Comparison of ENCODE assay signal across 13 mouse cellular contexts in the genomic region with DNA sequence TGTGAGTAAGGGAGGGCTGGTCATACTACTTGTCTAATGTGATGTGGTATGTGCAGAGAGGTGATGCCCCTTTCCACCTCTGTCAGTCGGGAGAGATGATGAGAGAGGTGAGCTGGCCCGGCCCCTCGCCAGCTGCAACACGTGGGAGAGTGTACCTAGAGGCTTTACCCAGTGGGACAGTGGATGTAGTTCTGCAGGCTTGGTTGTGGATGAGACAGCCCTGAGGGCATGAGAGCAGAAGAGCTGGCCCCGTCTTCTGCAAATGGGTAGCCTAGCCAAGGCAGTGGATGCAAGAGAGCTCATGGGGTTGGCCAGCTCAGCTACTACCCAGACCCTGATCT.
"Had no signal": no experiment of that assay in that cellular context is flagged by ENCODE, and none has a peak within 500 bp of the region (broad histone marks: within the 10 kb centered on the region; RNA-seq: fewer than 3 reads in every experiment).

No protein-coding gene starts in this region.

- H3K27me3 ChIP-seq: kidney, embryonic 15.5 days; limb, embryonic 13.5 days; neural tube, embryonic 13.5 days had no signal

- H3K36me3 ChIP-seq: kidney, embryonic 15.5 days; limb, embryonic 13.5 days; neural tube, embryonic 13.5 days had no signal

- H3K4me2 ChIP-seq: kidney, embryonic 15.5 days; limb, embryonic 13.5 days; neural tube, embryonic 13.5 days had no signal

- H3K4me3 ChIP-seq: kidney, embryonic 15.5 days; limb, embryonic 13.5 days; neural tube, embryonic 13.5 days had no signal

- H3K4me1 ChIP-seq: kidney, embryonic 15.5 days; limb, embryonic 13.5 days; neural tube, embryonic 13.5 days had no signal

- H3K27ac ChIP-seq: kidney, embryonic 15.5 days; limb, embryonic 13.5 days; liver, embryonic 14.5 days; neural tube, embryonic 13.5 days had no signal

- DNase-seq: kidney, adult 2 months; kidney, postnatal 14 days; left cerebral cortex, postnatal 4 days; lung, adult 18-20 months; retina, postnatal 1 day; right cerebral cortex, postnatal 4 days; spleen, adult 18-20 months; thymus, adult 2 months; thymus, postnatal 25 days had no signal

- H3K9me3 ChIP-seq: kidney, embryonic 15.5 days; limb, embryonic 13.5 days; neural tube, embryonic 13.5 days had no signal

- H3K9ac ChIP-seq: kidney, embryonic 15.5 days; limb, embryonic 13.5 days; liver, embryonic 14.5 days; neural tube, embryonic 13.5 days had no signal
